Mouse (Mus musculus) cerebellum, adult 2 months (tissue): Measurements from ENCODE around the gene Gas2l3. TPM values are rescaled to one million over a fixed set of nuclear protein-coding genes. Genes with fewer than 3 reads are reported as not detected.

Experiments used
- DNase-seq, 2 experiments: peaks; one replicate each; pipeline ENCODE4 v3.0.0; 2021
- H3K27ac ChIP-seq: fragments of 200-500 bp; 2 replicates; pipeline ENCODE4 v1.5.1; 2012; ENCODE audit warnings: low read length, control low read depth, inconsistent platforms; ENCODE audit not compliant: insufficient read depth
- H3K27me3 ChIP-seq: fragments of 200-500 bp; 2 replicates; pipeline ENCODE4 v1.6.1; 2012; ENCODE audit warnings: inconsistent platforms, mild to moderate bottlenecking, low read length, moderate library complexity; ENCODE audit not compliant: control insufficient read depth, insufficient read depth
- H3K4me1 ChIP-seq: fragments of 200-500 bp; 2 replicates; pipeline ENCODE4 v1.6.1; 2011; ENCODE audit warnings: low read length; ENCODE audit not compliant: control insufficient read depth, insufficient read depth
- H3K4me3 ChIP-seq: fragments of 200-500 bp; replicated peaks from 2 replicates; pipeline ENCODE3; 2011; ENCODE audit warnings: mild to moderate bottlenecking, low read depth, low read length, control low read depth; ENCODE audit not compliant: insufficient read depth
- CTCF ChIP-seq: fragments of 200-500 bp; IDR thresholded peaks from 2 replicates; pipeline ENCODE4 v1.5.1; 2011; ENCODE audit warnings: low read depth, mild to moderate bottlenecking, control low read depth, low read length, moderate library complexity, borderline replicate concordance; ENCODE audit not compliant: insufficient read depth
- POLR2A ChIP-seq: fragments of 200-500 bp; IDR thresholded peaks from 2 replicates; pipeline ENCODE4 v1.6.1; 2011; ENCODE audit warnings: low read length, control low read depth, borderline replicate concordance; ENCODE audit not compliant: insufficient read depth
- WGBS: fragments of 180-500 bp; shearing (Covaris S2); methylation state at CpG from one replicate; pipeline ENCODE4 v1.1.7; 2018; 5-methylcytosine and 5-hydroxymethylcytosine counted together
- polyA plus RNA-seq: library from polyadenylated mRNA; depleted of rRNA; stranded (reverse); fragments of >200 nt; gene quantifications from 2 replicates; pipeline ENCODE4 v1.2.3, GENCODE M21; 2012

The Gas2l3 gene
- polyA plus RNA-seq, 1 experiment: 1.5 TPM

DNA sequence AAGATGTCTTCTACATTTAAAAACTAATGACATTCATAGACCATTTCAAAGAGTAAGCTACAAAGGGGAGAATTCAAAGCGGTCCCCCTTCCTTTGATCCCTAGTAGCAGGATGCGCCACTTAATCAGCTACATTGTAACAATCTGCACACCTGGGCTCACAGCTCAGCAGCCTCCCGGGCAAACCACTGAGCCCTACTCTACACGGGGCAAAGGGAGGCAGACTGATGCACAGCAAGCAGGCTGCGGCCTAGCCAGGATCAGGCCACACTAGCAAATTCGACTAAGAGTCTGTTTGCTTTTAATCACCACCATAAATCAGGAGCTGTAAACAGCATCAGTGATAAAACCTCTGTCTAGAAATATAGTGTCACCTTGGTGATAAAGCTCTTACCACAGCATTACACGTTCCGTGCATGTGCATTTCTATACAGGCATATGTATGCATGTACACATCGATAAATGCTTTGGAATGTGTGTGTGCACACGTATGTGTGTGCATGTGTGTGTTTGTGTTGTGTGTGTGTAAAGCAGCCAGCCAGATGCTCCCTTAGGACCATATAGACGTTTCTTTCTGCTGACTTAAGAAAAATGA lies 18.9 kb downstream of the Gas2l3 start:
- WGBS: 80% methylated on average over 11 of the region's 11 CpGs
- H3K27ac ChIP-seq: no peak overlapping the region
- no peaks in the 10 kb centered on the region for H3K4me1 ChIP-seq
- H3K4me3 ChIP-seq: no peak overlapping the region
- no peak for DNase-seq
- H3K27me3 ChIP-seq: no peaks in the 10 kb centered on the region
- TF ChIP-seq CTCF (no peak), POLR2A (no peak)

DNA sequence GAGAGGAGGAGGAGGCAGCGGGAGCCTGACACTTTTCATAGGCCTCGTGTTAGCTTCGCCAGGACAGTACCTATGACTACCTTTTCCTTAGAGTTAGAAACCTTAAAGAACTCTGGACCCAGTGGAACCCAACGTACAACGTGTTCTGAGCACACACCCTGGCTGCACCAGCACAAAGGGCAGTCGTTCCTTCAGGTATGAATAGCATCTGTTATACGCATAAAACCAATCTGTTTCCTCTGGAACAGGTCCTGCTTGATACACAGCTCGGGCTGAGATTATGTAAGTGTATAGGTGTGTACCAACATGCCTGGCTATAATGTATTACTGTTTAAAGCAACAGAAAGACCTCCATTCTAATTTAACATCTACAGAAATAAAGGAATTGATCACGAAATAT lies 19.6 kb downstream of the Gas2l3 start:
- Histone ChIP-seq H3K4me3 (no peak overlapping the region), H3K27me3 (no peaks in the 10 kb centered on the region), H3K4me1 (no peaks in the 10 kb centered on the region), H3K27ac (no peak overlapping the region)
- TF ChIP-seq CTCF (no peak), POLR2A (no peak)
- no peak for DNase-seq
- 73% methylated on average over 9 of the region's 9 CpGs for WGBS

DNA sequence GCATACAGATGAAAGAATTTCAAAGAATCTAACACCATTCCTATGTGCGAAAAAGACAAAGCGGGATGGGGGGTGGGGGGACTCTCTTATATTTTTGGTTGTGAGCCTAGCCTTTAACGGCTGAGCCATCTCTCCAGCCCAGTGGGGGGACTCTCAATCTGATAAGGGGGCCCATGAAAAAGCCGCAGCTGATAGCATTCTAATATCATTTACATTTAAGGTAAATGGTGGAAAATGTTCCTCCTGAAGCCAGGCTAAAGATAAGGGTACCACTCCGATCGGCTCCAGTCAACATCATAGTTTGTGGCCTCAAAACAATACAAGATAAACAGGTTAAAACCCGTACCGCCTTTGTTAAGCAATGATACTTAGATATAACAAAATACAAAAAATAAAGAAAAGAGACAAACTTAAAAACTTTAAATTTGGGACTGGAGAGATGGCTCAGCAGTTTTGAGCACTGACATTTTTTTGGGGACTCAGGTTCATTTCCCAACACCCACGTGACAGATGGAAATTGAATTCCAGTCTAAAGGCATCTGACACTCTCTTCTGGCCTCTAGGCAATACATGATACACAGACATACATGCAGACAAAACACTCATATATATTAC lies 20.5 kb downstream of the Gas2l3 start:
- DNase-seq: no peak
- no peaks in the 10 kb centered on the region for H3K27me3 ChIP-seq
- 96% methylated on average over 9 of the region's 9 CpGs for WGBS
- no peaks in the 10 kb centered on the region for H3K4me1 ChIP-seq
- H3K4me3 ChIP-seq: no peak overlapping the region
- TF ChIP-seq CTCF (no peak), POLR2A (no peak)
- no peak overlapping the region for H3K27ac ChIP-seq

DNA sequence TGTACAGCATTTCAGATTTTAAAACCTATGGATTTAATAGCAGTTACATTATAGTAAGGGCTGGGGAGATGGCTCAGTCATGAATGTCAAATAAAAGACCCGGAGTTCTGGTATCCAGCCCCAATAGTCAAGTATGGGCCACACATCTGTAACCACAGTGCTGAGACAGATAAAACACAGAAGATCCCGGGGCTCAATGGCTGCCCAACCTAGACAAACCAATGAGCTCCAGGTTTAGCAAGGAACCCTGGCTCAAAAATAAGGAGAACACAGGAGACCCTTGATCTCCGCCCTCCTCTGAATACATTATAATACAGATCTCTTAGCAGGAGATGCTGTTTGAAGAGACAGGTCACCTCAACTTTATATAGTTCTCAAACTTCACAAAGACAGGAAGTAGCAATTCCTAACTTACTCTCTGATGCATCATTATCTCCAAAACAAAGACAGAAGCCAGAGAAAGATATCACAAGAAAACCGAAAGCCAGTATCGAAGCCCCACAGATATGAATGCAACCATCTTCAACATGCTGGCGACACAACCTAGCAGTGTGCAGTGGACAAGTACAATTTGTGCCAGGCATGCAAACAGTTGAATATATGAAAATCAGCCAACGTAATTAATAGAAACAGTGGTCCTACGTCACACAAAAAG lies 21.1 kb downstream of the Gas2l3 start:
- no peak overlapping the region for H3K4me3 ChIP-seq
- no peaks in the 10 kb centered on the region for H3K4me1 ChIP-seq
- no peak overlapping the region for H3K27ac ChIP-seq
- no peak for DNase-seq
- TF ChIP-seq CTCF: no peak
- no peak for TF ChIP-seq POLR2A
- 94% methylated on average over 8 of the region's 8 CpGs for WGBS
- no peaks in the 10 kb centered on the region for H3K27me3 ChIP-seq

DNA sequence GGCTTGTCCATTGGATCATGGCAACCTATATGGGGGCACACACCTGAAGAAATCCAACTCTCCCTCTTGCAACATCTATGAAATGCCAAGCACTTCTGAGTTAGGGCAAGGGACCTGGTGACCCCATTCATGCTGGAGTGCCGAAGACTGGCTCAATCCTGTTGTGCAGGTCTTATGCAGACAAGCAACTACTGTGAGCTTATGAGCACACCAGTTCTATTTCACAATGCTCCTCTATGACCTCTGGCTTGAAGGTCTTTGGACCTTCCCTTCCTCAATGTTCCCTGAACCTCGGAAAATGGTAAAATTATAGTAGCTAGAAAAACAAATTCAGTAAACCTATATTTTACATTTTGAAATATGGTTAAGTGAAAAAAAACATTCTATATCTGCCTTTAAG lies 25.8 kb downstream of the Gas2l3 start:
- H3K27me3 ChIP-seq: no peaks in the 10 kb centered on the region
- no peak overlapping the region for H3K4me3 ChIP-seq
- H3K4me1 ChIP-seq: no peaks in the 10 kb centered on the region
- no peak overlapping the region for H3K27ac ChIP-seq
- 97% methylated on average over 2 of the region's 2 CpGs for WGBS
- DNase-seq: no peak
- TF ChIP-seq POLR2A (no peak), CTCF (no peak)

DNA sequence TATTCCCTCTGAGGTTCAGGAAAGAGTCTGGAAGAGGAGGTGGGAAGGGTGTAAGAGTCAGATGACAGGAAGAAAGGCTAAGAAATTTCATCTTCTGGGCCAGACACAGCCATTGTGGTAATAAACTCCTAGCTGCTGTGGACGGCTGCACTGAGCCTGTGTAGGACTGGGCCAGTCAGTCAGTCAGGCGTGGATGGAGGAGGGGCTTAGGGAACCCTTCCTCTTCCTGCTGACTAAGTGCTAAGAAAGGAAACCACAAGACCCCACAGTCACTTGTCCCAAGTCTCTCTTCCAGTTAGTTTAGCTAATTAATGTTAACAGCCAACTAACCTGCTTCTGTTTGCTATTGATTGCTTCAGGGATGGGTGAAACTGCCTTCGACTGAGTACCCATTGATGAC lies 28.3 kb downstream of the Gas2l3 start:
- Histone ChIP-seq H3K4me3 (no peak overlapping the region), H3K27me3 (no peaks in the 10 kb centered on the region), H3K27ac (no peak overlapping the region), H3K4me1 (no peaks in the 10 kb centered on the region)
- TF ChIP-seq POLR2A (no peak), CTCF (no peak)
- WGBS: 80% methylated on average over 3 of the region's 3 CpGs
- DNase-seq: no peak

DNA sequence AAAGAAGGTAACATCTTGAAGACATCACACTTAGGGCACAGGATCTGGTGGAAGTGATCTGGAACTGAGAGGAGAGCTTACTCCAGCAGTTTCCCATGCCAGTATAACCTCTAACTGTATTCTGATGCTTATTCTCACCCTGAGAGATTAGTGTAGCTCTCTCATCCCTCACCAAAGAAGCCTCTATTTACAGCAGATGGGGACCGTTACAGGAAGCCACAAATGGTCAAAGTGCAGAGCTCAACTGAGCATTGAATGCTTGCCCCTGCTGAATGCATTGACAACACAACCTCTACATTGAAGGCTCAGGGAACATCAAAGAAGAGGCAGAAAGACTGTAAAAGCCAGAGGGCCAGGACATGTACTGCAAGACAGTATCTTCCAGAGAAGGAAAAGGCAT lies 36.2 kb downstream of the Gas2l3 start:
- Histone ChIP-seq H3K27ac (no peak overlapping the region), H3K27me3 (no peaks in the 10 kb centered on the region; the same call in 1 of the 2 replicates), H3K4me3 (no peak overlapping the region), H3K4me1 (no peaks in the 10 kb centered on the region)
- TF ChIP-seq CTCF: no peak
- no peak for TF ChIP-seq POLR2A
- DNase-seq: no peak
- 92% methylated on average over 1 of the region's 1 CpGs for WGBS

DNA sequence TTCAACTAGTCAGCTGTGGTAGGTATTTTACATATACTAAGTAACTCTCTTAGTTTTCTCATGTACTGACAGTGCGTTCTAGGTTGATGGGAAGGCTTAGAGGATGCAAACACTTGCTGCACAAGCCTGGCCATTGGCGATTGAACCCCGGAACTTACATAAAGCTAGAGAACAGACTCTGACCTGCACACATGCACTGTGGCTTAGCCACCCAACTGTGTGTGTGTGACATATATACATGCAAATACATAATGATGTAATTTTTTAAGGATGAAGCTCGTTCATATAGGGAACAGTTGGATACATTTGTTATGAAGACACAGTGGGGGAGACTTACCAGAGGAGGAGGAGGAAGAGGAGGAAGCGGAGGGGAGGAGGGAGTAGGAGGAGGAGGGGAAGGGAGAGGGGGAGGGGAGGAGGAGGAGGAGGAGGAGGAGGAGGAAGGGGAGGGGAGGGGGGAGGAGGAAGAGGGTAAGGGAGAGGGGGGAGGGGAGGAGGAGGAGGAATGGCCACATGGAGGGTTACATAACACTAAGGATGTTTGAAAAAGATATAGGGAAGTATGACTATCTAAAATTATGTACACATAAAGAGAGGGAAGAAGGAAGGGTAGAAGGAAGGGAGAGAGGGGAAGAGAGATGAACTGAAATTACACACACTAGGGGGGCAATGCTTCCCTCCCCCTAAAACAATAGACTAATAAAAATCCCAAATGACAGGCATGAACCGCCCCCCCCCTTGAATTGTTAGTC lies 36.9 kb downstream of the Gas2l3 start:
- no peak for TF ChIP-seq CTCF
- TF ChIP-seq POLR2A: no peak
- Histone ChIP-seq H3K4me3 (no peak overlapping the region), H3K27me3 (no peaks in the 10 kb centered on the region; the same call in 1 of the 2 replicates), H3K27ac (no peak overlapping the region), H3K4me1 (no peaks in the 10 kb centered on the region)
- no peak for DNase-seq
- 81% methylated on average over 5 of the region's 6 CpGs for WGBS
